Mouse (Mus musculus): ENCODE results near the gene Allc. TPM values are rescaled to one million over a fixed set of nuclear protein-coding genes. Genes with fewer than 3 reads are reported as not detected.

Gene Allc
- polyA plus RNA-seq, 1 experiment from 2014 or later: not detected

DNA sequence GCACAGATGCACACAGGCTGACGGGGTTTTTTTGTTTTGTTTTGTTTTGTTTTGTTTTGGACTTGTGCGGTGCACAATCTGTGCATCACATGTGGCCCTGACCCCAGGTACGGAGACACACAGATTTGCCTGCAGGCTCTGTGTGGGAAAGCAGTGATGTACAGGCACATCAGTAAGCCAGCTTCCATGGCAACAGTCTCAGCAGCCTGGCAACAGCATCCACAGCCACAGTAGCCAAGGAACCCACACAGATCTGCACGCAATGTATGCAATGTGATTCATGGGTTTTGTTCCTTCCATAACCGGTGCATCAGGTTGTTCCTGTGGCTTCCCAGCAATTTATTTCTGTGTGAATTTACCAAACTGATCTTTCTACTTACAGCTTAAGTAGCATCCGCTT lies 5.6 kb upstream of the Allc start:
- Histone ChIP-seq H3K4me3 (ENCODE audit: low read depth, low read length) (no peak overlapping the region), H3K4me2 (no peak overlapping the region), H3K27me3 (ENCODE audit: insufficient read depth, low read length) (no peaks in the 10 kb centered on the region), H3K27ac (ENCODE audit: low read depth) (no peak overlapping the region), H3K9ac (no peak overlapping the region), H3K9me3 (ENCODE audit: low read depth, low read length) (no peaks in the 10 kb centered on the region), H3K36me3 (ENCODE audit: insufficient read depth) (no peaks in the 10 kb centered on the region), H3K4me1 (ENCODE audit: insufficient read depth) (no peaks in the 10 kb centered on the region)
- WGBS: 80% methylated on average over 6 of the region's 6 CpGs
- ATAC-seq (ENCODE audit: insufficient read depth): no peak
- no peak for DNase-seq
- no peak for TF ChIP-seq CTCF (IDR thresholded peaks at IDR 0.05; ENCODE audit: low read depth)

DNA sequence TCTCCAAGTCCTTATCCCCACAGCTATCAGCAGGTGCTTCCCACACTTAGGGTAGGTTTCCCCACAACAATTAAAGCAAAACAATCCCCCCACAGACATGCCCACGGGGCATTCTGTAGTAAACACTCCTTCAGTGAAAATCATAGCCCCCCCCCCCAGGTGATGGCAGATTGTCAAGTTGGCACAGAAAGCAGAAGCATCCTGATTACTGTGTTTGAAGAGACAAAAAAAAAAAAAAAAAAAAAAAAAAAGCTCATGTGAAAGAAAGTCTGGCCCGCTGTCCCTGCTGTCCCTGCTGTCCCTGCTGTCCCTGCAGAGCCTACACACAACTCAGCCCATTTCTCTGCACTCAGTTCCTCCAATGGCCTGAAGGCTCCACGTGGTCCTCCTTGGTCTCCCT lies 1.7 kb upstream of the Allc start:
- WGBS: 63% methylated on average over 3 of the region's 3 CpGs
- DNase-seq (no peak), ATAC-seq (ENCODE audit: insufficient read depth) (no peak)
- Histone ChIP-seq H3K4me2 (no peak overlapping the region), H3K4me3 (ENCODE audit: low read depth, low read length) (no peak overlapping the region), H3K9ac (no peak overlapping the region), H3K27ac (ENCODE audit: low read depth) (no peak overlapping the region), H3K27me3 (ENCODE audit: insufficient read depth, low read length) (no peaks in the 10 kb centered on the region), H3K36me3 (ENCODE audit: insufficient read depth) (no peaks in the 10 kb centered on the region), H3K4me1 (ENCODE audit: insufficient read depth) (no peaks in the 10 kb centered on the region), H3K9me3 (ENCODE audit: low read depth, low read length) (no peaks in the 10 kb centered on the region)
- TF ChIP-seq CTCF (IDR thresholded peaks at IDR 0.05; ENCODE audit: low read depth): no peak

- no peaks in the 10 kb centered on the region for H3K9me3 ChIP-seq (ENCODE audit: low read depth, low read length)
- DNase-seq (peak; percentile 47), ATAC-seq (ENCODE audit: insufficient read depth) (no peak)
- H3K4me1 ChIP-seq (ENCODE audit: insufficient read depth): no peaks in the 10 kb centered on the region
- H3K9ac ChIP-seq: no peak overlapping the region
- H3K4me2 ChIP-seq: no peak overlapping the region
- peak; percentile 63 for TF ChIP-seq CTCF (IDR thresholded peaks at IDR 0.05; ENCODE audit: low read depth)
- H3K27me3 ChIP-seq (ENCODE audit: insufficient read depth, low read length): no peaks in the 10 kb centered on the region
- no peak overlapping the region for H3K4me3 ChIP-seq (ENCODE audit: low read depth, low read length)
- WGBS: 30% methylated on average over 4 of the region's 4 CpGs
- no peaks in the 10 kb centered on the region for H3K36me3 ChIP-seq (ENCODE audit: insufficient read depth)
- H3K27ac ChIP-seq (ENCODE audit: low read depth): no peak overlapping the region
Observed at GRCm38 (mm10) chr12:28579132-28579531, 3.2 kb downstream of the Allc start.

- H3K27ac ChIP-seq (ENCODE audit: low read depth): no peak overlapping the region
- DNase-seq (peak; percentile 6), ATAC-seq (ENCODE audit: insufficient read depth) (no peak)
- H3K36me3 ChIP-seq (ENCODE audit: insufficient read depth): no peaks in the 10 kb centered on the region
- no peaks in the 10 kb centered on the region for H3K4me1 ChIP-seq (ENCODE audit: insufficient read depth)
- H3K4me2 ChIP-seq: no peak overlapping the region
- TF ChIP-seq CTCF (IDR thresholded peaks at IDR 0.05; ENCODE audit: low read depth): no peak
- WGBS: 58% methylated on average over 3 of the region's 3 CpGs
- no peak overlapping the region for H3K4me3 ChIP-seq (ENCODE audit: low read depth, low read length)
- H3K27me3 ChIP-seq (ENCODE audit: insufficient read depth, low read length): no peaks in the 10 kb centered on the region
- no peak overlapping the region for H3K9ac ChIP-seq
- H3K9me3 ChIP-seq (ENCODE audit: low read depth, low read length): no peaks in the 10 kb centered on the region
Observed at GRCm38 (mm10) chr12:28578147-28578546, 4.2 kb downstream of the Allc start.

- no peak for ATAC-seq (ENCODE audit: insufficient read depth)
Observed at GRCm38 (mm10) chr12:28575366-28576070, 6.8 kb downstream of the Allc start.

DNA sequence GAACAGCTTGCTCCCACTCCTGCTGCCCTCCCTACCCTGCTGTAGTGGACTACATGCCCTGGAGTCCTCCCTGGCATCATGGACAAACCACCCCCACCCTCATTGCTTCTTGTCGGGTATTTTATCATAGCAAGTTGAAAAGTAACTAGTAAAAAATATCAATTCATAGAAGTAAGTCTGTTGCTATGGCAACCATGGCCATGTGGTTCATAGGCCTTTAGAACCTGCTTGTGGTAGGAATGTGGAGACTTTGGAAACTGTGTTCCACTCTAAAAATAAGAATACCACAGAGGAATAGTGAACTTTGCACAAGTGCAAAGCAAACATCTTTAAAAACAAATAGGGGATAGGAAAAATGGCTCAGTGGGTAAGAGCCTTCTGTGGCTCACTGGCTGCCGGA lies 10.1 kb downstream of the Allc start:
- Histone ChIP-seq H3K27me3 (ENCODE audit: insufficient read depth, low read length) (no peaks in the 10 kb centered on the region), H3K4me3 (ENCODE audit: low read depth, low read length) (no peak overlapping the region), H3K4me1 (ENCODE audit: insufficient read depth) (no peaks in the 10 kb centered on the region), H3K4me2 (no peak overlapping the region), H3K36me3 (ENCODE audit: insufficient read depth) (no peaks in the 10 kb centered on the region), H3K27ac (ENCODE audit: low read depth) (no peak overlapping the region), H3K9me3 (ENCODE audit: low read depth, low read length) (no peaks in the 10 kb centered on the region), H3K9ac (no peak overlapping the region)
- ATAC-seq (ENCODE audit: insufficient read depth) (no peak), DNase-seq (peak; percentile 37)
- TF ChIP-seq CTCF (IDR thresholded peaks at IDR 0.05; ENCODE audit: low read depth): no peak
- 65% methylated on average over 2 of the region's 2 CpGs for WGBS

More at GRCm38 (mm10) chr12:28575366-28576070, 6.8 kb downstream of the Allc start:
- H3K4me1 ChIP-seq (ENCODE audit: insufficient read depth): no peaks in the 10 kb centered on the region
- no peak overlapping the region for H3K4me2 ChIP-seq
- WGBS: 66% methylated on average over 6 of the region's 6 CpGs
- no peaks in the 10 kb centered on the region for H3K36me3 ChIP-seq (ENCODE audit: insufficient read depth)
- H3K9ac ChIP-seq: no peak overlapping the region
- no peak for DNase-seq
- no peak for TF ChIP-seq CTCF (IDR thresholded peaks at IDR 0.05; ENCODE audit: low read depth)
- no peaks in the 10 kb centered on the region for H3K9me3 ChIP-seq (ENCODE audit: low read depth, low read length)
- H3K27me3 ChIP-seq (ENCODE audit: insufficient read depth, low read length): no peaks in the 10 kb centered on the region
- no peak overlapping the region for H3K27ac ChIP-seq (ENCODE audit: low read depth)
- H3K4me3 ChIP-seq (ENCODE audit: low read depth, low read length): no peak overlapping the region

DNA sequence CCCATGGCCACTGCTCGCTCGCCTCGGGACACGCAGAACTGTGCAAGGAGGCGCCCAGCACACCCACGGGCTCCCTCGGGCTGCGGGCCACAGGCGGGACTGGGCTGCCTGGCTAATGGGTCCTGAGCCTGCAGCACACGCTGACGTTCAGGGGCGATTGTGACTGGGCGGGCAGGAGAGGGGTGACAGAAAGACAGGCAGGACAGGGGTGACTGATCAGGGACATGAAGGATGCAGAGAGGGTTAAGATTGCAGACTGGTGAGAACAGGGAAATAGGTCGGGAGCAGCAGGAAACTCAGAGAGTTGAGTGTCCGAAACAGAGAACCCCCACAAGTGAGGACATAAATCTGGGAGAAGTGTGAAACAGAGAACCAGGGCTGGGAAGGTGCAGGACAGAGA lies 30.0 kb downstream of the Allc start, which contains the start of gene Dcdc2c:
Gene Dcdc2c (minus strand): TSS at position 101 of the 400 bp plus-strand sequence.
- Histone ChIP-seq H3K4me2 (0 out of 2 replicates have a peak within 1 kb of the TSS, but pooled peaks have one; percentile 25), H3K9me3 (ENCODE audit: low read depth, low read length) (no peaks in the 10 kb centered on the region), H3K27me3 (ENCODE audit: insufficient read depth, low read length) (no peaks in the 10 kb centered on the region), H3K36me3 (ENCODE audit: insufficient read depth) (no peaks in the 10 kb centered on the region), H3K4me3 (ENCODE audit: low read depth, low read length) (no peak within 1 kb of the TSS), H3K9ac (no peak within 1 kb of the TSS), H3K27ac (ENCODE audit: low read depth) (no peak within 1 kb of the TSS), H3K4me1 (ENCODE audit: insufficient read depth) (no peaks in the 10 kb centered on the region; the same call in 1 of the 2 replicates)
- ATAC-seq (ENCODE audit: insufficient read depth) (no peak), DNase-seq (no peak)
- no peak for TF ChIP-seq CTCF (IDR thresholded peaks at IDR 0.05; ENCODE audit: low read depth)
- 55% methylated on average over 15 of the region's 15 CpGs for WGBS

Measured in lung, embryonic 14.5 days (tissue).